Mouse (Mus musculus): ENCODE measurements around the gene Fbf1. TPM values are rescaled to one million over a fixed set of nuclear protein-coding genes. Genes with fewer than 3 reads are reported as not detected.
"Not testable (repeated sequence)": the region's sequence is repeated elsewhere in the genome, so short reads cannot be mapped to it uniquely, and the experiment has no call there.

Fbf1 gene
- polyA plus RNA-seq, 1 experiment, result 26.2 TPM

DNA sequence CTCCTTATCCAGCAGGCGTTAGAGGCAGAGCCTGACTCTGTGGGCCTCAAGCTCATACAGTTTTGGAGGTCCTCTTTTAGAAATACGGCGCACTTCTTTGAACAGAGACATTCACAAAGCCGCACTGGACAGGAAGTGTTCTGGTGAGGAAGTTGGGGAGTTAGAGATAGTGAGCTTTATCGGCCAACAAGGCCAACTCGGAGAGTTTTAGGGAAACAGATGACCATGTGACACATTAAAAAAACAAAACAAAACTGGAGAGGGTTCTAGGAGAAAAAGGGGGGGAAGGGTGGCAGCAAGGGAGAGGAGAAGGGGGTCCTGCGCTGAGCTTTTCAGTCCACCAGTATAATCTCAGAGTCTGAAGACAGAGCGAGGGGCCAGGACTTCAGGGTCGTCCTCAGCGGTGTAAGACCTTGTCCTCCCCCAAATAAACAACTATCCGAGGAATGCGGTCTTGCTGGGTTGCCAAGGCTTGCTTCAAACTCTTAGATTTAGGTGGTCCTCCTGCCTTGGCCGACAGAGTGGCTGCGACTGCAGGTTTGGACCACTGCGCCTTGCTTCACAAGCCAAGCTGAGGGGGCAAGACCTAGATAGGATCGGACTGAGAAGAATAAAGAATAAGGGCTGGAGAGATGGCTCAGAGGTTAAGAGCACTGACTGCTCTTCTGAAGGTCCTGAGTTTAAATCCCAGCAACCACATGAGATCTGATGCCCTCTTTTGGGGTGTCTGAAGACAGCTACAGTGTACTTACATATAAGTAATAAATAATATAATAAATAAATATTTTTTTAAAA is 74.0 kb downstream of the Fbf1 start:
- no peak overlapping the region for H3K27ac ChIP-seq (ENCODE audit: insufficient read depth, low read length)

DNA sequence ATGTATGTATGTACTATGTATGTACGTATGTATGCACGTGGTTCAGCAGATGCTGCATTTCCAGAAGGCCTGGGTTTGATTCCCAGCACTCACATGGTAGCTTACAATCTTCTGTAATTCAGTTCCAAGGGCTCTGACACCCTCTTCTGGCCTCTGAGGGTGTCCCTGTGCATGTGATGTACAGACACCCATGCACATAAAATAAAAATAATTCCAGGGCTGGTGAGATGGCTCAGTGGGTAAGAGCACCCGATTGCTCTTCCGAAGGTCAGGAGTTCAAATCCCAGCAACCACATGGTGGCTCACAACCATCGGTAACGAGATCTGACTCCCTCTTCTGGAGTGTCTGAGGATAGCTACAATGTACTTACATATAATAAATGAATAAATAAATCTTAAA is 75.0 kb downstream of the Fbf1 start:
- H3K9me3 ChIP-seq (replicated peaks; ENCODE audit: control insufficient read depth, insufficient read depth, low read length, poor library complexity, severe bottlenecking); H3K9ac ChIP-seq (ENCODE audit: low read depth, poor library complexity, severe bottlenecking); H3K4me1 ChIP-seq (ENCODE audit: control insufficient read depth, insufficient read depth, low read length); H3K27me3 ChIP-seq (ENCODE audit: control insufficient read depth, insufficient read depth, low read length, poor library complexity, severe bottlenecking); H3K27ac ChIP-seq (ENCODE audit: insufficient read depth, low read length); H3K36me3 ChIP-seq (ENCODE audit: control insufficient read depth, insufficient read depth, low read length, poor library complexity, severe bottlenecking); H3K4me3 ChIP-seq (ENCODE audit: low read depth, low read length): not testable (repeated sequence)

More for the DNA sequence above, 74.0 kb downstream of the Fbf1 start:
- Histone ChIP-seq H3K36me3 (ENCODE audit: control insufficient read depth, insufficient read depth, low read length, poor library complexity, severe bottlenecking) (no peaks in the 10 kb centered on the region), H3K27me3 (ENCODE audit: control insufficient read depth, insufficient read depth, low read length, poor library complexity, severe bottlenecking) (no peaks in the 10 kb centered on the region), H3K4me3 (ENCODE audit: low read depth, low read length) (no peak overlapping the region), H3K4me1 (ENCODE audit: control insufficient read depth, insufficient read depth, low read length) (peaks cover 4% of the 10 kb centered on the region), H3K9ac (ENCODE audit: low read depth, poor library complexity, severe bottlenecking) (0 out of 2 replicates have a peak overlapping the region, but pooled peaks have one; percentile 36), H3K9me3 (replicated peaks; ENCODE audit: control insufficient read depth, insufficient read depth, low read length, poor library complexity, severe bottlenecking) (no peaks in the 10 kb centered on the region)
- TF ChIP-seq EP300 (IDR thresholded peaks at IDR 0.05; ENCODE audit: insufficient read depth, low read depth, low read length) (no peak), POLR2A (IDR thresholded peaks at IDR 0.05; ENCODE audit: insufficient read depth, low read length) (no peak), CTCF (IDR thresholded peaks at IDR 0.05; ENCODE audit: low read depth, low read length) (no peak)

Other genes with a start within 250 kb of the Fbf1 start
- 51.1 and 55.9 TPM in 2 replicates for gene Sap30bp, start 234.9 kb downstream of the Fbf1 start, polyA plus RNA-seq (2011; ENCODE audit: insufficient read depth, insufficient read length, low read depth, missing spikeins)
- gene Recql5, start 234.7 kb downstream of the Fbf1 start, polyA plus RNA-seq (2011; ENCODE audit: insufficient read depth, insufficient read length, low read depth, missing spikeins), result 20.0 and 22.6 TPM in 2 replicates
- gene Itgb4, start 193.5 kb downstream of the Fbf1 start, polyA plus RNA-seq (2011; ENCODE audit: insufficient read depth, insufficient read length, low read depth, missing spikeins), result 9.3 and 11.8 TPM in 2 replicates
- 96.4 and 107 TPM in 2 replicates for gene Galk1, start 155.4 kb downstream of the Fbf1 start, polyA plus RNA-seq (2011; ENCODE audit: insufficient read depth, insufficient read length, low read depth, missing spikeins)
- 437 and 457 TPM in 2 replicates for gene H3f3b, start 140.2 kb downstream of the Fbf1 start, polyA plus RNA-seq (2011; ENCODE audit: insufficient read depth, insufficient read length, low read depth, missing spikeins)
- gene Unk, start 137.8 kb downstream of the Fbf1 start, polyA plus RNA-seq (2011; ENCODE audit: insufficient read depth, insufficient read length, low read depth, missing spikeins), result 33.9 and 35.8 TPM in 2 replicates
- gene Unc13d, start 90.2 kb downstream of the Fbf1 start, polyA plus RNA-seq (2011; ENCODE audit: insufficient read depth, insufficient read length, low read depth, missing spikeins), result 4.7 and 5.7 TPM in 2 replicates
- 179 and 198 TPM in 2 replicates for gene Wbp2, start 81.2 kb downstream of the Fbf1 start, polyA plus RNA-seq (2011; ENCODE audit: insufficient read depth, insufficient read length, low read depth, missing spikeins)
- 3.9 and 7.1 TPM in 2 replicates for gene Trim47, start 41.0 kb downstream of the Fbf1 start, polyA plus RNA-seq (2011; ENCODE audit: insufficient read depth, insufficient read length, low read depth, missing spikeins)
- 0.78 and 1.2 TPM in 2 replicates for gene Trim65, start 37.0 kb downstream of the Fbf1 start, polyA plus RNA-seq (2011; ENCODE audit: insufficient read depth, insufficient read length, low read depth, missing spikeins)
- gene Mrpl38, start 29.3 kb downstream of the Fbf1 start, polyA plus RNA-seq (2011; ENCODE audit: insufficient read depth, insufficient read length, low read depth, missing spikeins), result 69.3 and 71.6 TPM in 2 replicates
- 14.5 and 16.5 TPM in 2 replicates for gene Ten1, start 30.7 kb upstream of the Fbf1 start, polyA plus RNA-seq (2011; ENCODE audit: insufficient read depth, insufficient read length, low read depth, missing spikeins)
- 18.0 and 19.2 TPM in 2 replicates for gene Acox1, start 30.9 kb upstream of the Fbf1 start, polyA plus RNA-seq (2011; ENCODE audit: insufficient read depth, insufficient read length, low read depth, missing spikeins)
- 2.6 and 3.1 TPM in 2 replicates for gene Evpl, start 69.9 kb upstream of the Fbf1 start, polyA plus RNA-seq (2011; ENCODE audit: insufficient read depth, insufficient read length, low read depth, missing spikeins)
- gene Srp68, start 106.1 kb upstream of the Fbf1 start, polyA plus RNA-seq (2011; ENCODE audit: insufficient read depth, insufficient read length, low read depth, missing spikeins), result 101 and 107 TPM in 2 replicates
- gene Galr2, start 112.8 kb upstream of the Fbf1 start, polyA plus RNA-seq (2011; ENCODE audit: insufficient read depth, insufficient read length, low read depth, missing spikeins), result 0.35 and 0.61 TPM in 2 replicates
- 93.3 and 95.2 TPM in 2 replicates for gene Exoc7, start 139.1 kb upstream of the Fbf1 start, polyA plus RNA-seq (2011; ENCODE audit: insufficient read depth, insufficient read length, low read depth, missing spikeins)
- 11.7 and 12.3 TPM in 2 replicates for gene Foxj1, start 167.2 kb upstream of the Fbf1 start, polyA plus RNA-seq (2011; ENCODE audit: insufficient read depth, insufficient read length, low read depth, missing spikeins)
- 23.1 and 31.8 TPM in 2 replicates for gene Rnf157, start 244.9 kb upstream of the Fbf1 start, polyA plus RNA-seq (2011; ENCODE audit: insufficient read depth, insufficient read length, low read depth, missing spikeins)

All from ES-Bruce4 (cell line).